In the genomic region with DNA sequence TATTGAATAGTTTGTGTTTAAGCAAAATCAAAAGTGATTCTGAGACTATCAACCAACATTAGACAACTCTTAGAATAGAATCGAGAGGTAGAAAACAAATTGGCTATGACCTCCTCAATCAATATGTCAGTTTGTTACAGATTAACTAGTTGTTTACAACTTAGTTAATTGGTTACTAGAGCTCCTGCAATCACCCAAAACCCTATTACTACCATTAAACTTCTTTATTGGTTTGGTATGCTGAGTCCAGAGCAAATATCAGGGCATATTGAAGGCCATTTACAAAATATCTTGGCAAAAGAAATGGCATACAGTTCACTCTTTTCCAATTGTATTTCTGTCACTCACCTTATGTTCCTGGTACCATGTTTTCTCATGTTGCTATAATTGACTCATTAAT, we compare ENCODE assay signal across 30 mouse cellular contexts.
"Had no signal": no experiment of that assay in that cellular context is flagged by ENCODE, and none has a peak within 500 bp of the region (broad histone marks: within the 10 kb centered on the region; RNA-seq: fewer than 3 reads in every experiment).

No protein-coding gene starts in this region.

- DNase-seq: left cerebral cortex, postnatal 4 days; liver; liver, embryonic 13.5 days; lung, adult 18-20 months; lung, adult 2 months; lung, embryonic 14.5 days; lung, postnatal 10 days; lung, postnatal 14 days; lung, postnatal 36 days; lung, postnatal 4 days; midbrain, embryonic 14.5 days had no signal

- H3K4me2 ChIP-seq: limb, embryonic 12.5 days; limb, embryonic 13.5 days; limb, embryonic 15.5 days; liver, embryonic 13.5 days; liver, embryonic 15.5 days; lung, embryonic 14.5 days; lung, embryonic 15.5 days; midbrain, embryonic 11.5 days; midbrain, embryonic 12.5 days; midbrain, embryonic 13.5 days; midbrain, embryonic 15.5 days; neural tube, embryonic 12.5 days had no signal

- H3K4me1 ChIP-seq: limb, embryonic 10.5 days; limb, embryonic 12.5 days; limb, embryonic 13.5 days; limb, embryonic 15.5 days; lung, embryonic 15.5 days; midbrain, embryonic 10.5 days; midbrain, embryonic 12.5 days; midbrain, embryonic 13.5 days; midbrain, embryonic 15.5 days; neural tube, embryonic 12.5 days had no signal

- H3K27ac ChIP-seq: left cerebral cortex, adult 2 months; limb, embryonic 10.5 days; limb, embryonic 12.5 days; limb, embryonic 13.5 days; limb, embryonic 15.5 days; liver, embryonic 13.5 days; liver, embryonic 14.5 days; liver, embryonic 15.5 days; lung, embryonic 15.5 days; macrophage; midbrain, embryonic 10.5 days; midbrain, embryonic 12.5 days; midbrain, embryonic 13.5 days; midbrain, embryonic 15.5 days; neural tube, embryonic 12.5 days had no signal

- H3K9me3 ChIP-seq: limb, embryonic 10.5 days; limb, embryonic 12.5 days; limb, embryonic 13.5 days; limb, embryonic 15.5 days; liver, embryonic 13.5 days; liver, embryonic 15.5 days; lung, embryonic 15.5 days; megakaryocyte, embryonic 14.5 days; midbrain, embryonic 10.5 days; midbrain, embryonic 12.5 days; midbrain, embryonic 13.5 days; midbrain, embryonic 15.5 days; neural tube, embryonic 12.5 days had no signal

- H3K9ac ChIP-seq: limb, embryonic 12.5 days; limb, embryonic 13.5 days; limb, embryonic 15.5 days; liver, embryonic 13.5 days; liver, embryonic 14.5 days; liver, embryonic 15.5 days; lung, embryonic 14.5 days; lung, embryonic 15.5 days; midbrain, embryonic 12.5 days; midbrain, embryonic 13.5 days; midbrain, embryonic 15.5 days; neural tube, embryonic 12.5 days had no signal

- H3K4me3 ChIP-seq: left cerebral cortex, adult 2 months; limb, embryonic 10.5 days; limb, embryonic 12.5 days; limb, embryonic 13.5 days; limb, embryonic 15.5 days; liver, embryonic 13.5 days; liver, embryonic 15.5 days; lung, embryonic 15.5 days; megakaryocyte, embryonic 14.5 days; midbrain, embryonic 10.5 days; midbrain, embryonic 12.5 days; midbrain, embryonic 13.5 days; midbrain, embryonic 15.5 days; myocyte; neural tube, embryonic 12.5 days had no signal

- ATAC-seq: lung, postnatal 0 days; midbrain, embryonic 13.5 days; midbrain, embryonic 15.5 days; midbrain, embryonic 16.5 days had no signal

- H3K27me3 ChIP-seq: limb, embryonic 12.5 days; limb, embryonic 13.5 days; limb, embryonic 15.5 days; lung, embryonic 15.5 days; megakaryocyte, embryonic 14.5 days; midbrain, embryonic 12.5 days; midbrain, embryonic 13.5 days; midbrain, embryonic 15.5 days; neural tube, embryonic 12.5 days had no signal

- H3K36me3 ChIP-seq: limb, embryonic 10.5 days; limb, embryonic 12.5 days; limb, embryonic 13.5 days; limb, embryonic 15.5 days; liver, embryonic 13.5 days; liver, embryonic 15.5 days; lung, embryonic 15.5 days; midbrain, embryonic 10.5 days; midbrain, embryonic 12.5 days; midbrain, embryonic 13.5 days; midbrain, embryonic 15.5 days; neural tube, embryonic 12.5 days had no signal
